Mouse (Mus musculus): ENCODE data around the gene Coq8b. TPM values are rescaled to one million over a fixed set of nuclear protein-coding genes. Genes with fewer than 3 reads are reported as not detected.

The Coq8b gene
- polyA plus RNA-seq, 1 experiment from 2014 or later: 15.5 TPM

DNA sequence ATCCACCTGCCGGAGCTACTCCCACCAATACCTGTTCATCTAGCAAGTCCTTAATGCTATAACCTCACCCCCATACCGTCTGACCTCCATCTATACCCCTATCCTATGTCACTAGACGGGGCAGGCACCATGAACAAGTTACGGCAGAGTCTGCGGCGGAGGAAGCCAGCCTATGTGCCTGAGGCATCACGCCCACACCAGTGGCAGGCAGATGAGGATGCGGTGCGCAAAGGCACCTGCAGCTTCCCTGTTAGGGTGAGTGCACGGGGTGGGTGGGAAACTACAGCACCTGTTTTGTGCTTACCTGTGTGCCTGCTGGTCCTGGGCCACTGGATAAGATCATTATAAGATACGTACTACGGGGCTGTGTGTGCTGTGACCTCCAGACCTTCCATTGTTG is 31.9 kb downstream of the Coq8b start:
- Histone ChIP-seq H3K4me1 (ENCODE audit: control insufficient read depth, insufficient read depth, low read length) (peaks cover under 1% of the 10 kb centered on the region; the same call in 1 of the 2 replicates), H3K27me3 (ENCODE audit: control insufficient read depth, insufficient read depth, low read length) (no peaks in the 10 kb centered on the region), H3K27ac (replicated peaks; ENCODE audit: low read depth, low read length) (no peak overlapping the region), H3K9me3 (ENCODE audit: control insufficient read depth, low read length) (no peaks in the 10 kb centered on the region), H3K4me3 (ENCODE audit: low read depth, low read length) (no peak overlapping the region), H3K4me2 (ENCODE audit: low read depth, severe bottlenecking) (no peak overlapping the region), H3K9ac (ENCODE audit: low read length) (no peak overlapping the region), H3K36me3 (ENCODE audit: control insufficient read depth, insufficient read depth, low read length) (peaks cover 2% of the 10 kb centered on the region)
- DNase-seq (ENCODE audit: low spot score): no peak
- 90% methylated on average over 12 of the region's 12 CpGs for WGBS
- no peak for ATAC-seq (ENCODE audit: insufficient number of reproducible peaks, low FRiP score, low TSS enrichment, low read depth)

DNA sequence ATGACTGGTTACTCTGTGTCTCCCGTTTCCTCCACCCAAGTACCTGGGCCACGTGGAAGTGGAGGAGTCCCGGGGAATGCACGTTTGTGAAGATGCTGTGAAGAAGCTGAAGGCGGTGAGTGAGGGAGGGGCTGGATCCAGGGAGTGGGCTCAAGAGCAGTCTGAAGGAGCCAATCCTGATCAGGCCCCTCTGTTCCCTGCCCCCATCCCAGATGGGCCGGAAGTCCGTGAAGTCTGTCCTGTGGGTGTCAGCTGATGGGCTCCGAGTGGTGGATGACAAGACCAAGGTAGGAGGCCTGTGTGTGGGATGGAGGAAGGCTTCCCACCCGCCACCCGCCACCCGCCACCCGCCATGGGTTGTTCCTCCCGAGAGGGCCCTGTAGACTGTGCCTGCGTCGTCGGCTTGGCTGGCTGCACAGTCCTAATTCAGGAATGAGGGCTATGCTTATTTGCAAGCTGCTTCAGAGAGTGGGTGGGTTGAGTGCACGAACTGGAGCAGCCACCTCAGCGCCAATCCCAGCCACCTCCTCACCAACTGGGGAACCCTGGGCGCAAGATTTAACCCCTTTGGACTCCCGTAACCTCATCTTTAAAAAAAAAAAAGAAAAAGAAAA is 33.8 kb downstream of the Coq8b start:
- Histone ChIP-seq H3K27me3 (ENCODE audit: control insufficient read depth, insufficient read depth, low read length) (no peaks in the 10 kb centered on the region), H3K9ac (ENCODE audit: low read length) (no peak overlapping the region), H3K4me3 (ENCODE audit: low read depth, low read length) (no peak overlapping the region), H3K4me1 (ENCODE audit: control insufficient read depth, insufficient read depth, low read length) (no peaks in the 10 kb centered on the region), H3K9me3 (ENCODE audit: control insufficient read depth, low read length) (0 out of 2 replicates have a peak, but pooled peaks cover 2% of the 10 kb centered on the region), H3K4me2 (ENCODE audit: low read depth, severe bottlenecking) (no peak overlapping the region), H3K27ac (replicated peaks; ENCODE audit: low read depth, low read length) (no peak overlapping the region), H3K36me3 (ENCODE audit: control insufficient read depth, insufficient read depth, low read length) (peaks cover 2% of the 10 kb centered on the region)
- ATAC-seq (ENCODE audit: insufficient number of reproducible peaks, low FRiP score, low TSS enrichment, low read depth) (no peak), DNase-seq (ENCODE audit: low spot score) (no peak)
- 66% methylated on average over 20 of the region's 20 CpGs for WGBS

DNA sequence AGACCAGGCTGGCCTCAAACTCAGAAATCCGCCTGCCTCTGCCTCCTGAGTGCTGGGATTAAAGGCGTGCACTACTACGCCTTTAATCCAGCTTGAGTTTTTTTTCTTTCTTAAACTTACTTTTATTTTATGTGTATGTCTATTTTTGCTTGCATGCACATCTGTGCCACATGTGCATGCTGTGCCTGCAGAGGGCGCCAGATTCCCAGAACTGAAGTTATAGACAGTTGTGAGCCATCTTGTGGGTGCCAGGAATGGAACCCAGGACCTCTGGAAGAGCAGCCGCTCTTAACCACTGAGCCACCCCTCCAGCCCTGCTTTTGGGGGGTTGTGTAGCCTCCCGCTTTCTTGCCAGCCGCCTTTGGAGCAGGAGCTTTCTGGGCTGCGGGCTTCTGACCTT is 38.6 kb downstream of the Coq8b start:
- H3K9ac ChIP-seq (ENCODE audit: low read length): no peak overlapping the region
- no peaks in the 10 kb centered on the region for H3K27me3 ChIP-seq (ENCODE audit: control insufficient read depth, insufficient read depth, low read length)
- ATAC-seq (ENCODE audit: insufficient number of reproducible peaks, low FRiP score, low TSS enrichment, low read depth) (no peak), DNase-seq (ENCODE audit: low spot score) (no peak)
- no peak overlapping the region for H3K4me2 ChIP-seq (ENCODE audit: low read depth, severe bottlenecking)
- H3K36me3 ChIP-seq (ENCODE audit: control insufficient read depth, insufficient read depth, low read length): peaks cover 4% of the 10 kb centered on the region
- H3K4me3 ChIP-seq (ENCODE audit: low read depth, low read length): no peak overlapping the region
- no peaks in the 10 kb centered on the region for H3K4me1 ChIP-seq (ENCODE audit: control insufficient read depth, insufficient read depth, low read length)
- WGBS: 87% methylated on average over 8 of the region's 8 CpGs
- H3K9me3 ChIP-seq (ENCODE audit: control insufficient read depth, low read length): 0 out of 2 replicates have a peak, but pooled peaks cover 3% of the 10 kb centered on the region
- no peak overlapping the region for H3K27ac ChIP-seq (replicated peaks; ENCODE audit: low read depth, low read length)

DNA sequence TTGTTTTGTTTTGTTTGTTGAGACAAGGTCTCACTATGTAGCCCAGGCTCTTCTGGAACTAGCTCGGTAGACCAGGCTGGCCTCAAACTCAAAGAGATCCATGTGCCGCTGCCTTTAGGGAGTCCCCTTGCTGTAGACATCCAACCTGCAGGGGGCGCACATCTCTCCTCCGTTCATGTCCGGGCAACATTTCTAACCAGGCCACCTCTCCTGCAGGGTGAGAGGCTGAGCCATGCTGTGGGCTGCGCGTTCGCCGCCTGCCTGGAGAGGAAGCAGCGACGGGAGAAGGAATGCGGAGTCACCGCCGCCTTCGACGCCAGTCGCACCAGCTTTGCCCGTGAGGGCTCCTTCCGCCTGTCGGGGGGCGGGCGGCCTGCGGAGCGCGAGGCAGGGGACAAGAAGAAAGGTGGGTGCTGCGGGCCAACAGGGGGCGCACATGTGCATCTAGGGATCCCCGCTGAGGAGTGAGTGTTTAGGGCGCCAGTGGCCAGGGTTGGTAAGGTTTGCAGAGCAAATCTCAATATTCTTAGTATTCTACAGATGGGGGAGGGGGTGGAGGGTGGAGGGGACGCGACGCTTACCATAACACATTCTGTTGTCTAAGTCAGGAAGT is 41.0 kb downstream of the Coq8b start:
- H3K36me3 ChIP-seq (ENCODE audit: control insufficient read depth, insufficient read depth, low read length): peaks cover 14% of the 10 kb centered on the region; the same call in 1 of the 2 replicates
- no peak overlapping the region for H3K4me3 ChIP-seq (ENCODE audit: low read depth, low read length)
- 0 out of 2 replicates have a peak, but pooled peaks cover 3% of the 10 kb centered on the region for H3K9me3 ChIP-seq (ENCODE audit: control insufficient read depth, low read length)

DNA sequence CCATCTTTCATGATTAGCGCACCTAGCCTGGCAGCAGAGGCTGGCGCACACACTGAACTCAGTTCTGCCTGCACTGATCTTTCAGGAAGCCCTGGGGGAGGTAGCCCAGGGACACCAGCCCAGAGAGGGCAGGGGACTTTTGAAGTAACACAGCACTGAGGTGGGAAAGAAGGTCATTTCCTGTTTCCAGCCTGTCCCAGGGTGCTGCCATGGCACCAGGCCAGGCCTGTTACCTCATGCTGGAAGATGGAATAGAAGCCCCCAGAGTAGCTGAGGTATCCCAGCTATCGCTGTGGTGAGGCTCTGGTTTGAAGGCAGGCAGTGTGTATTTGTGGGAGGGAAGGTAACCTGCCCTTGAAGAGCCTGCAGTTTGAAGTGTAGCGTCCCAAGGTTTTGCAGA is 42.1 kb downstream of the Coq8b start:
- 88% methylated on average over 4 of the region's 4 CpGs for WGBS

More for the DNA sequence above, 41.0 kb downstream of the Coq8b start:
- Histone ChIP-seq H3K9ac (ENCODE audit: low read length) (no peak overlapping the region), H3K4me1 (ENCODE audit: control insufficient read depth, insufficient read depth, low read length) (no peaks in the 10 kb centered on the region), H3K27me3 (ENCODE audit: control insufficient read depth, insufficient read depth, low read length) (no peaks in the 10 kb centered on the region), H3K4me2 (ENCODE audit: low read depth, severe bottlenecking) (no peak overlapping the region), H3K27ac (replicated peaks; ENCODE audit: low read depth, low read length) (no peak overlapping the region)
- DNase-seq (ENCODE audit: low spot score) (peak; percentile 73), ATAC-seq (ENCODE audit: insufficient number of reproducible peaks, low FRiP score, low TSS enrichment, low read depth) (no peak)
- WGBS: 45% methylated on average over 32 of the region's 32 CpGs

DNA sequence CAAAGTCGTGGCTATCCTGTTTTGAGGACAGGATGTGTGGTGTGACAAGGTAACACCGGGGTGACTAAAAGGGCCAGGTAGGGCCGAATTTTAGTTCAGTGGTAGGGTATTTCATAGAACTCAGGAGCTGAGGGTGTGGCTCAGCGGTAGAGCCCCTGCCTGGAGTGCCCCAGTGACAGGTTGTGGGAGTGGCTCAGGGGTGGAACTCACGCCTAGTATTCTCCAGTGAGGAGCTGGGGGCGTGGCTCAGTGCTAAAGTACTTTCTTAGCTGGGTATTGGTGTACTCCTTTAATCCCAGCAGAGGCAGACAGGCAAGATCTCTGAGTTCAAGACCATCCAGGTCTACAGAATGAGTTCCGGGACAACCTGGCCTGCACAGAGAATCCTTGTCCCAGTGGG is 43.2 kb downstream of the Coq8b start:
- Histone ChIP-seq H3K9ac (ENCODE audit: low read length) (no peak overlapping the region), H3K27me3 (ENCODE audit: control insufficient read depth, insufficient read depth, low read length) (no peaks in the 10 kb centered on the region), H3K27ac (replicated peaks; ENCODE audit: low read depth, low read length) (no peak overlapping the region), H3K36me3 (ENCODE audit: control insufficient read depth, insufficient read depth, low read length) (peaks cover 12% of the 10 kb centered on the region; the same call in 1 of the 2 replicates), H3K4me3 (ENCODE audit: low read depth, low read length) (no peak overlapping the region), H3K4me1 (ENCODE audit: control insufficient read depth, insufficient read depth, low read length) (no peaks in the 10 kb centered on the region), H3K4me2 (ENCODE audit: low read depth, severe bottlenecking) (no peak overlapping the region), H3K9me3 (ENCODE audit: control insufficient read depth, low read length) (0 out of 2 replicates have a peak, but pooled peaks cover 3% of the 10 kb centered on the region)
- 60% methylated on average over 7 of the region's 7 CpGs for WGBS
- DNase-seq (ENCODE audit: low spot score) (no peak), ATAC-seq (ENCODE audit: insufficient number of reproducible peaks, low FRiP score, low TSS enrichment, low read depth) (no peak)

More for the DNA sequence above, 42.1 kb downstream of the Coq8b start:
- H3K27me3 ChIP-seq (ENCODE audit: control insufficient read depth, insufficient read depth, low read length): no peaks in the 10 kb centered on the region
- no peaks in the 10 kb centered on the region for H3K4me1 ChIP-seq (ENCODE audit: control insufficient read depth, insufficient read depth, low read length)
- H3K36me3 ChIP-seq (ENCODE audit: control insufficient read depth, insufficient read depth, low read length): peaks cover 12% of the 10 kb centered on the region; the same call in 1 of the 2 replicates
- no peak overlapping the region for H3K9ac ChIP-seq (ENCODE audit: low read length)
- no peak overlapping the region for H3K27ac ChIP-seq (replicated peaks; ENCODE audit: low read depth, low read length)
- ATAC-seq (ENCODE audit: insufficient number of reproducible peaks, low FRiP score, low TSS enrichment, low read depth) (no peak), DNase-seq (ENCODE audit: low spot score) (no peak)
- no peak overlapping the region for H3K4me3 ChIP-seq (ENCODE audit: low read depth, low read length)
- H3K9me3 ChIP-seq (ENCODE audit: control insufficient read depth, low read length): 0 out of 2 replicates have a peak, but pooled peaks cover 3% of the 10 kb centered on the region
- H3K4me2 ChIP-seq (ENCODE audit: low read depth, severe bottlenecking): no peak overlapping the region

DNA sequence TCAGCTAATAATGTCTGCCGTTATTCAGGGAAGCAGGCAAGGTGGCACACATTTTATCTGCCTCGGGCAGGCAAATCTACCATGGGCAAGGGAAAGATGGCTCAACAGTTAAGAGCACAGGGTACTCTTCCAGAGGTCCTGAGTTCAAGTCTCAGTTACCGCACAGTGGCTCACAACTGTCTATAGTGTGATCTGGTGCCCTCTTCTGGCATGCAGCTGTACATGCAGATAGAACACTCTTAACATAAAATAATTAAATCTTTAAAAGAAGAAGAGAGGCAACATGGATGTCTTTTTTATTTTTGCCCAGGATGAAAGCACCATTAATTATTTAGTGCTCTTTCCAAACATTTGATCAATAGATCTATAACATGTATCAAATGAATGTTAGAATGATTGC is 44.4 kb downstream of the Coq8b start:
- DNase-seq (ENCODE audit: low spot score) (no peak), ATAC-seq (ENCODE audit: insufficient number of reproducible peaks, low FRiP score, low TSS enrichment, low read depth) (no peak)
- no peaks in the 10 kb centered on the region for H3K4me1 ChIP-seq (ENCODE audit: control insufficient read depth, insufficient read depth, low read length)
- no peak overlapping the region for H3K9ac ChIP-seq (ENCODE audit: low read length)
- peaks cover 12% of the 10 kb centered on the region; the same call in 1 of the 2 replicates for H3K36me3 ChIP-seq (ENCODE audit: control insufficient read depth, insufficient read depth, low read length)
- no peaks in the 10 kb centered on the region for H3K27me3 ChIP-seq (ENCODE audit: control insufficient read depth, insufficient read depth, low read length)
- H3K9me3 ChIP-seq (ENCODE audit: control insufficient read depth, low read length): no peaks in the 10 kb centered on the region
- no peak overlapping the region for H3K4me3 ChIP-seq (ENCODE audit: low read depth, low read length)
- H3K4me2 ChIP-seq (ENCODE audit: low read depth, severe bottlenecking): no peak overlapping the region
- H3K27ac ChIP-seq (replicated peaks; ENCODE audit: low read depth, low read length): no peak overlapping the region
- 90% methylated on average over 3 of the region's 3 CpGs for WGBS

DNA sequence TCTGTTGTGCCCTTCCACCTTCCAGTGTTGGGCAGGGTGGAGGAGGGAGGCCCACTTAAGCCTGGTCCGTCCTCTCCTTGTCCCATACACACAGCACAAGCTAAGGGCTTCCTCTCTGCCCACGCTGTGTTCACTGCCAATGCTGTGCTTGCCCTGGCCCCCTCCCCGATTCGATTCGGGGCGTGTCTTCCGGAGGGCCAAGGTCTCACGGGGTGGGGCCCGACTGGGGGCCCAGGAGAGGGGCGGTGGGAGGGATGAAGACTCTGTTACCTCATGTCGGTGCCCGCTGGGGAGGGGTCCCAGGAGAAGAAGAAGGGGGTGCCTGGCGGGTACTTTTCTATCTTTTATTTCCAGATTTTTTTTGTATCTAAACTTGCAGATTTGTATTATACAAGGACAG is 48.9 kb downstream of the Coq8b start:
- WGBS: 58% methylated on average over 13 of the region's 13 CpGs
- Histone ChIP-seq H3K4me1 (ENCODE audit: control insufficient read depth, insufficient read depth, low read length) (no peaks in the 10 kb centered on the region), H3K4me3 (ENCODE audit: low read depth, low read length) (no peak overlapping the region), H3K36me3 (ENCODE audit: control insufficient read depth, insufficient read depth, low read length) (peaks cover 8% of the 10 kb centered on the region; the same call in 1 of the 2 replicates), H3K9me3 (ENCODE audit: control insufficient read depth, low read length) (no peaks in the 10 kb centered on the region), H3K27ac (replicated peaks; ENCODE audit: low read depth, low read length) (no peak overlapping the region), H3K4me2 (ENCODE audit: low read depth, severe bottlenecking) (no peak overlapping the region), H3K9ac (ENCODE audit: low read length) (no peak overlapping the region), H3K27me3 (ENCODE audit: control insufficient read depth, insufficient read depth, low read length) (peaks cover 3% of the 10 kb centered on the region; the same call in 1 of the 2 replicates)
- ATAC-seq (ENCODE audit: insufficient number of reproducible peaks, low FRiP score, low TSS enrichment, low read depth) (no peak), DNase-seq (ENCODE audit: low spot score) (no peak)

Measured in limb, embryonic 11.5 days (tissue).